Mouse (Mus musculus): ENCODE data around the gene Kpna7. TPM values are rescaled to one million over a fixed set of nuclear protein-coding genes. Genes with fewer than 3 reads are reported as not detected.
"Not testable (repeated sequence)": the region's sequence is repeated elsewhere in the genome, so short reads cannot be mapped to it uniquely, and the experiment has no call there.

Gene Kpna7
- total RNA-seq, 2 experiments from 2014 or later: not detected

DNA sequence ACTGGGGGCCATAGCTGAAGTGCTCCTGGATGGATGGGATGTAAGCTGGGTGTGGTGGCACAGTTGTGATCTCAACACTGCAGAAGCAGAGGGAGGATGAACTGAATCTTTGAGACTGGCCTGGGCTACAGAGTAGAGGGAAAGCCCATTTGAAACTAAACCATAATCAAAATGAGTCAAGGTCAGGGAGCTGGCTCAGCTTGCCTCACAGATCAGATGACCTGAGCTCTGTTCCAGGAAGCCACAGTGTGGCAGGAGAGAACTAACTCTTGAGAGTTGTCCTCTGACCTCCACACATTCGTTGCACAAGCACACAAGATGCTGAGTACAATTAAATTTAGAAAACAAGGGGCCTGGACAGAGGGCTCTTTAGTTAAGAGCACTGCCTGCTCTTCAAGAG lies 63.6 kb downstream of the Kpna7 start:
- DNase-seq: not testable (repeated sequence)

GRCm38 (mm10) chr5:145016761-145017160 lies 67.1 kb downstream of the Kpna7 start:
- not testable (repeated sequence) for DNase-seq

GRCm38 (mm10) chr5:145014278-145014677 lies 69.6 kb downstream of the Kpna7 start:
- DNase-seq: no peak

DNA sequence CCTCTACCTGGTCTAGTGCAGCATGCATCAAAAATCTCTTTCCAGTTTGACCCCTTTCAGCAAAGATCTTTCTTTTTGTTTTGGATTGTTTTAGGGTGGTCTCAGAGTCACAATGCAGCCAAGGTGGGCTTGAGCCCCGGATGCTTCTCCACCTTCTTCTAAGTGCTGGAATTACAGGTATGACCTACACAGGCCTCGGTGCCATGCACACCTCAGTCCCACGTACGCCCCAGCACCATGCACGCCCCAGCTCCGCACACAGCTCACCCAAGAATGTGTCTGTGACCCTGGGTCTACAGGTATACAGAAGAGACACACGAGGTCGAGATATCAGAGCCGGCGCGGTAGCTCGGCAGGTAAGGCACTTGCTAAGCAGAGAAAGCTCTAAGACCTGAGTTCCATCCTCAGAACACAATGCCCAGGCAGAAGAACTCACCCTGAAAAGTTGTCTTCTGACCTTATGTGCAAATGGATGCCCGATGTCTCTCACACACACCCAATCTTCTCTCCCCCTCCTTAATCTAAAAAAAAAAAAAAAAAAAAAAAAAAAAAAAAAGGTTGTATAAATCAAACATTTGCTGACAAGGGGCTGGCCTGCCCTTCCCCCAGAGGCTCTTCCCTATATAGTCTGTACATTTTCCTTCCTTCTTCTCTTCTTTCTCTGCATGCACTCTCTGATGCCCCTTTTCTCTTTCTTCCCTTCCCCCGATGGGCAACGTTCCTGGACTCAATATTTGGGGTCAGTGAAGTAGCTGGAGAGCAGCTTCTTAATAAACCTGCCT lies 74.8 kb downstream of the Kpna7 start:
- no peak for DNase-seq

- no peak for DNase-seq
These were observed 78.2 kb downstream of the Kpna7 start for GRCm38 (mm10) chr5:145005596-145005995.

- no peak for DNase-seq
These were observed 79.3 kb downstream of the Kpna7 start for GRCm38 (mm10) chr5:145004495-145004894.

DNA sequence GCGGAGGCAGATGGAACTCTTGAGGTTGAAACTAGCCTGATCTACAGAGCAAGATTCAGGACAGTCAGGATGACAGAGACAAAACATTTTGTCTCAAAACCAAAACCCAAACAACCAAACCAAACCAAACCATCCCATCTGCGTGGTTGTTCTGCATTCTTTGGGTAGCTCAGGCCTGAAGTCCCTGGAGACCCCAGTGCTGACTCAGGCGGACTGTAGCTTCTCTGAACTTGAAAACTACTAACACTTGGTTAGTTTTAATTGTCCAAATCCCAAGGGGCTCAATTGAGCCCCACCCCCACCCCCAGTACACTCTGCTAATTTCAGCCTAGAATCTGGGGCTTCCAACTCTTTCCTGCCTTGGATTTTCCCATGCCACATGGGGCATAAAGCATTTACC lies 80.5 kb downstream of the Kpna7 start:
- no peak for DNase-seq

DNA sequence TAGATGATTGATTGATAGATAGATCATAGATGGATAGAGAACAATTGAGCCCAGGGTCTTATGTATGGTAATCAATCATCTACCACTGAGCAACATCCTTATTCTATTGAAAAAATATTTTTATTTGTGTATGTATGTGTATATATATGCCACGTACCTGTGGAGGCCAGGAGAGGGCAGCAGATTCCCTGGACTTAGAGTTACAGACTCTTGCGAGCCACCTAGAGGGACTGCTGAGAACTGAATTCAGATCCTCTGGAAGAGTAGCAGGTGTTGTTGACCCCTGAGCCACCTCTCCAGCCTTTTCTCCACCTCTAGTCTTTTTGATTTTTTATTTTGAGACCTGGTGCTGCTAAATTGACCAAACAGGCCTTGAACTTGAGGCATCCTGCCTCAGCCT lies 85.3 kb downstream of the Kpna7 start:
- DNase-seq: no peak

- DNase-seq: no peak
These were observed 93.3 kb downstream of the Kpna7 start for GRCm38 (mm10) chr5:144990481-144990880.

- DNase-seq: no peak
These were observed 93.8 kb downstream of the Kpna7 start for GRCm38 (mm10) chr5:144990051-144990450.

DNA sequence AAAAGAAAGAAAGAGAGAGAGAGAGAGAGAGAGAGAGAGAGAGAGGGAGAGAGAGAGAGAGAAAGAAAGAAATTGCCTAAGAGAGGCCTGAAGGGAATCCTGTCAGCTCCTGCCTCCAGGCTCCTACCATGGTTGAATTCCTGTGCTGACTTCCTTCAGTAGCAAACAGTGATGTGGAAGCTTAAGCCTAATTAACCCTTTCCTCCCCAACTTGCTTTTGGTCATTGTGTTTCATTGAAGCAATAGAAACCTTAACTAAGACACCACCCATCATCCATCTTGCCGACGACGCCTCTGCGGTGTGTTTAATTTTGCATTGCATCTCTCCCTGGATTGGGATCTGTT lies 94.8 kb downstream of the Kpna7 start:
- DNase-seq: no peak

GRCm38 (mm10) chr5:144988340-144989060 lies 95.3 kb downstream of the Kpna7 start:
- DNase-seq: no peak

- no peak for DNase-seq
These were observed 96.3 kb downstream of the Kpna7 start for GRCm38 (mm10) chr5:144987561-144987960.

GRCm38 (mm10) chr5:144984839-144985238 lies 99.0 kb downstream of the Kpna7 start:
- no peak for DNase-seq

DNA sequence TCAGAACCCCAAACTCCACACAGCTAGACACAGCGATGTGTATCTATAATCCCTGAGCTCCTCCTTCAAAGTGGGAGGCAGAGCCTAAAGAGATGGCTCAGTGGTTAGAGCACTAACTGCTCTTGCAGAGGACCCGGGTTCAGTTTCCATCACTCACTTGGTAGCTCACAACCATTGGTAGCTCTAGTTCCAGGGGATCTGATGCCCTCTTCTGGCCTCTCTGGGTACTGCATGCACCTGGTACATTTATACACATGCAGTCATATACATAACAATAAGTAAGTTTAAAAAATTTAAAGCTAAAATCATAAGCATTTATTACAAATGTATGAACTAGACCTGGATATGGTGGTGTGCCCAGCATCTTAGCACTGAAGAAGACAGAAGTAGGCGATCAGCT lies 100.6 kb downstream of the Kpna7 start:
- DNase-seq: no peak

GRCm38 (mm10) chr5:144979110-144979509 lies 104.7 kb downstream of the Kpna7 start:
- DNase-seq: no peak

GRCm38 (mm10) chr5:144978533-144979107 lies 105.2 kb downstream of the Kpna7 start:
- no peak for DNase-seq

DNA sequence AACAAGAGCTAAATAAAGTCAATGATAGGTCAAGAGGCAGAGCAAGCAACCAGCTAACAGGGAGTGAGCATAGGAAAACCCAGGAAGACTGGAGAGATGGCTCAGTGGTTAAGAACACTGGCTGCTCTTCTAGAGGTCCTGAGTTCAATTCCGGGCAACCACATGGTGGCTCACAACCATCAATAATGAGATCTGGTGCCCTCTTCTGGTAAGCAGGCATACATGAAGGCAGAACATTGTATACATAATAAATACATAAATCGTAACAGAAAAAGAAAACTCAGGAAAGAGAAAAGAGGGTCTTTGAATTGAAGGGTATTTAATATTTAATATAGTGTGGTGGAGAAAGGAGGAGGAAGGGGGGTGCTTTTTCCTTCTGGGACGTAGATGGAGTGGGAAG lies 112.6 kb downstream of the Kpna7 start:
- DNase-seq: no peak

GRCm38 (mm10) chr5:144965639-144966351 lies 118.0 kb downstream of the Kpna7 start, which contains the start of gene Smurf1:
TSS of gene Smurf1 (minus strand) at chr5:144965847.
- peak; percentile 81 for DNase-seq

DNA sequence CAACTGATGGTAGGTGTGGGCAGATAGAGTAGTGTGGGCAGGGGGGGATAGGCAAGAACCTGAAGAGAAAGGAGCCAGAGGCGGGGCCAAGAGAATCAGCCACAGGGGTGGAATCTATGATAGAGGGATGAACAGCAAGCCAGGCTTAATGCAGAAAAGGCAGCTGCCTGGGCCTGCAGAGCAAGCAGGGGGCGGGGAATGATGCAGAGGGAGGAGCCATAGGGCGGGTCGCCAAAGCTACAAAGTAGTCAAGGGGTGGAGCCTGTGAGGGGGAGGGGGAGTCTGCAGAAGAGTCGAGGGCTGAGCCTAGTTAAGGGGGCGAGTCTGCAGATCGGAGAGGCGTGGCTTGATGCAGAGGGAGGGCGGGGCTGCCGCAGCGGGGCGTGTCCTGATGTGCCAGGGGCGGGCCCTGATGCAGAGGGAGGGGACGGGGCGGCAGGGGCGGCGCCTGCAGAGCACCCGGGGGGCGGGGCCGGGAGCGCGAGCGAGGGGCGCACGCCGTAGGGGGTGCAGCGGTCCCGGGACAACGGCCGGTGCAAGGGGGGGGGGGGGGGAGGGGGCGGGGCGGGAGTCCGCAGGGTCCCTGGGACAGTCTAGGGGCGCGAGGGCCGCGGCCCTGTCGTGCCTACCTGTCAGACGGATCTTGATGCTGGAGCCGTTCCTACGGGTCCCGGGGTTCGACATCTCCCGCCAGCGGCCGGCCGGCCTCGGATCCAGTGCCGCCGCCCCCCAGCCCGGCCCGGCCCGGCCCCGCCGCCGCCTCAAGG lies 118.8 kb downstream of the Kpna7 start:
- peak; percentile 87 for DNase-seq

DNA sequence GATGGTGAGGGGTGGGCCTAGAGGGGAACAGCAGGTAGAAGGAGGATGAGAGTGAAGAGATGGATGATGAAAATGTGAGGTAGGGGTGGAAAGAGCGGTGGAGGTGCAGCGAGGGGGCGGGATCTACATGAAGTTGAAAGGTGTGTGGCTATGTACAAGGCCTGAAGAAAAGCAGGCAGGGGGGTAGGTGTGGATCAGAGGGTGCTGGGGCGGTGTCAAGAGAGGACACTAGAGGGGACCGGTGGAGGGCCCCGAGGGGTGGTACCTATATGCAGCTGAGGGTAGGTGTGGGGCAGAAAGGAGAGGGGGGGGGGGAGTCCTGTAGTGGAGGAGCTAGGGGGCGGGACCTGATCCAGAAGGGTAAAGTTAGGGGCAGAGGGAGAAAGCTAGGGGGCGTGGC lies 119.4 kb downstream of the Kpna7 start:
- no peak for DNase-seq

GRCm38 (mm10) chr5:144963817-144964261 lies 120.0 kb downstream of the Kpna7 start:
- DNase-seq: no peak
